Mouse (Mus musculus) liver, postnatal 0 days (tissue): ENCODE data around the gene Hoxa13. TPM values are rescaled to one million over a fixed set of nuclear protein-coding genes. Genes with fewer than 3 reads are reported as not detected.

Experiments
- ATAC-seq: fragments of 200-750 bp; cut with Nextera tagmentation; 2 replicates; pipeline ENCODE4 v1.8.0; 2017; ENCODE audit warnings: mild to moderate bottlenecking, moderate library complexity
- DNase-seq: peaks from one replicate; pipeline ENCODE4 v3.0.0-alpha.2; 2016
- H3K27ac ChIP-seq: fragments of 300-500 bp; sonication (generic); 2 replicates; pipeline ENCODE4 v1.5.1; 2014; ENCODE audit warnings: antibody characterized with exemption, moderate library complexity, mild to moderate bottlenecking, low read depth
- H3K27me3 ChIP-seq: fragments of 300-500 bp; sonication (generic); 2 replicates; pipeline ENCODE4 v1.6.1; 2014; ENCODE audit warnings: low read length, control low read depth, mixed read lengths; ENCODE audit not compliant: insufficient read depth
- H3K36me3 ChIP-seq: fragments of 300-500 bp; sonication (generic); replicated peaks from 2 replicates; pipeline ENCODE4 v1.6.1; 2014; ENCODE audit warnings: mild to moderate bottlenecking, control low read depth, low read length, moderate library complexity, mixed read lengths; ENCODE audit not compliant: insufficient read depth
- H3K4me1 ChIP-seq: fragments of 300-500 bp; sonication (generic); 2 replicates; pipeline ENCODE4 v1.6.1; 2014; ENCODE audit warnings: antibody characterized with exemption, mild to moderate bottlenecking, control low read depth; ENCODE audit not compliant: insufficient read depth
- H3K4me2 ChIP-seq: fragments of 300-500 bp; sonication (generic); 2 replicates; pipeline ENCODE4 v1.6.1; 2014; ENCODE audit warnings: low read depth, mild to moderate bottlenecking, low read length, moderate library complexity, mixed read lengths
- H3K4me3 ChIP-seq: fragments of 300-500 bp; sonication (generic); 2 replicates; pipeline ENCODE4 v1.5.1; 2014; ENCODE audit warnings: low read depth, low read length
- H3K9ac ChIP-seq: fragments of 300-500 bp; sonication (generic); replicated peaks from 2 replicates; pipeline ENCODE4 v1.6.1; 2014; ENCODE audit warnings: mild to moderate bottlenecking, moderate library complexity
- H3K9me3 ChIP-seq: fragments of 300-500 bp; sonication (generic); 2 replicates; pipeline ENCODE4 v1.6.1; 2016; ENCODE audit warnings: mild to moderate bottlenecking, control low read depth, low read length, mixed read lengths
- CTCF ChIP-seq: sonication (generic); IDR thresholded peaks from 2 replicates; pipeline ENCODE4 v1.5.1; 2016; ENCODE audit warnings: antibody characterized with exemption, low read depth
- EP300 ChIP-seq: IDR thresholded peaks from 2 replicates; pipeline ENCODE4 v1.6.1; 2016; ENCODE audit warnings: antibody characterized with exemption, low read depth, mild to moderate bottlenecking
- WGBS: fragments of 180-500 bp; shearing (Covaris S2); extraction: QIAGEN DNeasy Blood & Tissue Kit; methylation state at CpG from one replicate; pipeline ENCODE4 v1.1.7; 2014; ENCODE audit not compliant: insufficient replicate concordance; 5-methylcytosine and 5-hydroxymethylcytosine counted together
- polyA plus RNA-seq: library from polyadenylated mRNA; unstranded; fragments of >200 nt; fragmentation: Nextera tagmentation; extraction: Ambion mirVana; gene quantifications from 2 replicates; pipeline ENCODE4 v1.2.1, GENCODE M21; 2015

Gene Hoxa13
- polyA plus RNA-seq, 1 experiment from 2014 or later, result not detected

DNA sequence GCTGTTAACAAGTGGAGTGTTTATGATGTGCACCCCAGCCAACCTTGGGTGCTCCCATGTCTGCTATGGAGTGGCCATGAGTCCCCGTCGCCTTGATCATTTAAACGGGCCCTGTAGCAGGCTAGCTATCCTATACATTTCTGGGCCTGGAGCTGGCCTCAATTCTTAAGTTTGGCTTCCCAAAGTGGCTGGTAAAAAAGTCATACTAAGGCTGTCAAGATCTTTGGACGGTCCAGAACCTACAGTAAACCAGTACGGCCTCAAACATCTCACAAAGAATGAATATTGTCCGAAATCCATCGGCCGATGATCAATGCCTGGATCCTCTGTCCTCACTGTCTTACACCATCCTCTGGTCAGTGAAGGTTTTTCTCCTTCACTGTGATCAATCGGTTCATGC lies 25.4 kb downstream of the Hoxa13 start:
- DNase-seq, result no peak
- no peak for ATAC-seq
- H3K4me1 ChIP-seq, result peaks cover 2% of the 10 kb centered on the region; the same call in 1 of the 2 replicates
- H3K4me2 ChIP-seq, result no peak overlapping the region
- 44% methylated on average over 9 of the region's 9 CpGs for WGBS
- no peak overlapping the region for H3K9ac ChIP-seq
- no peak overlapping the region for H3K27ac ChIP-seq
- H3K36me3 ChIP-seq, result no peaks in the 10 kb centered on the region
- H3K9me3 ChIP-seq, result no peaks in the 10 kb centered on the region
- H3K27me3 ChIP-seq, result peaks cover 99% of the 10 kb centered on the region
- TF ChIP-seq EP300 (no peak), CTCF (no peak)
- no peak overlapping the region for H3K4me3 ChIP-seq

DNA sequence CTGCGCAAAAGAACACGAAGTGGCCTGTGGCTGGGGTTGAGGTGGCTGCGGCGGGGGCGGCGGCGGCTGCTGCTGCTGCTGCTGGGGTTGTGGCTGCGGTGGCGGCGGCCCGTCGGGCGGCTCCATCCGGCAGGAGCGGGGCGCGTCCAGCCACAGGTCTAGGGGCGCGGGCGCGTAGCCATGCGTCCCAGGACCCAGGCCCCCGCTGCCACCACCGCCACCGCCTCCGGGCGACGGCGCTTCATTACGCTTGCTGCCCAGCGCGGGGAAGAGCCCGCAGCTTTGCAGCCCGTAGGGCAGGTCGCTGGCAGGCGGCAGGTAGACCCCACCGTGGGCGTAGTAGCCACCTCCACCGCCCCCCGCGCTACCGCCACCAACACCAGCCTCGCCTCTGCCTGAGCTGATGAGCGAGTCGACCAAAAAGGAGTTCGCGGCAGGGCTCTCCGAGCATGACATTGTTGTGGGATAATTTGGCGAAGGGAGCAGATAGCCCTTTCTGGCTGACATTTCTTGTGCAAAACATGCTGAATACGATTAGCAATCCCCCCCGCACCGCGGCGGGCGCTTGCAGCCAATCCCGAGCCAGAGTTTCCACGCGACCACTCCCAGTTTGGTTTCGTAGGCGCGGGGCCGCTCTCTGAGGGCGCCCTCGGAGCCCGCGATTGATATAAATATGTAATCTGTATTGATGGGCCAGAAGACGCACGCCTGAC lies 26.1 kb downstream of the Hoxa13 start:
- no peak overlapping the region for H3K4me2 ChIP-seq
- no peak for TF ChIP-seq EP300
- TF ChIP-seq CTCF, result no peak
- no peaks in the 10 kb centered on the region for H3K9me3 ChIP-seq
- peaks cover 99% of the 10 kb centered on the region for H3K27me3 ChIP-seq
- 0 out of 2 replicates have a peak, but pooled peaks cover 2% of the 10 kb centered on the region for H3K4me1 ChIP-seq
- 3% methylated on average over 52 of the region's 68 CpGs for whole genome bisulfite sequencing
- DNase-seq (no peak), ATAC-seq (no peak)
- H3K27ac ChIP-seq, result no peak overlapping the region
- no peaks in the 10 kb centered on the region for H3K36me3 ChIP-seq
- H3K4me3 ChIP-seq, result 0 out of 2 replicates have a peak overlapping the region, but pooled peaks have one; percentile 6
- no peak overlapping the region for H3K9ac ChIP-seq

DNA sequence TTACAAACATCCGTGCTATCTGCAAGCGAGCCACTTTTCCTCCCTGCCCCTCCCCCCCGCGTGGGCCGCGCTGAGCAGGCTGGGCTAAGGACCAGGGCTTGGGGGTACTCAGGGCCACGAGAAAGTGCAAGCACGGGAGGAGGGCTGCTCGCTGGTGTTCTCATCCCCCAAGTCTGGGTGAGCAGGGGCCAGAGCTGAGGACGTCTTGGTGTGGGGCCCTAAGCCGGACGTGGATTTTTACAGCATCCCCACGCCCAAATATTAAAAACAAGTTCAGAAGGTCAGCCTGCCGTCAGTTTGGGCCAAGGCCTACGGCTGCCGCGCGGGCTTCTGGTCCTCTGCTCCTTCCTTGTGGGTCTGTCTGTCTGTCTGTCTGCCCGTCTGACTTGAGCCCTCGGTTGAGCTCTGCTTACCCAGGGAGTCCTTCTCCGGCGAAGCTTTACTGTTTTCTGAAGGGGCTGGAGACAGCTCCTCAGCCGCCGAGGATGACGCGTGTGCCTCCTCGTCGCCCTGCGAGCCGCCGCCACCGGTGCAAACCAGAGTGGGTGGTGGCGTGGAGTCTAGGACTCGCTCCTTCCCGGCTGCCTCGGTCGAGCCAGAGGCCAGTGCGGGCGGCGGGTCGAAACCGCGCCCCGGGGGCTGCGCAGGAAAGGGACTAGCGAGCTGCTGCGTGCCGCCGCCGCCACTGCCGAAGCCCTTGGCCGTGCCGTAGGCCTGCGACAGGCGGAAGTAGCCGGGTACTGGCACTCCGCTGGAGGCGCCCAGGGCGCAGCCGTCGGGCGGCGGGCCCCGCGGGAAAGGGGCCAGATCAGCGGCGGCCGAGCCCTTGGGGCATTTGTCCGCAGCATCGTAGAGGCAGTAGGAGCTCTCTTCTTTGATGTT lies 26.9 kb downstream of the Hoxa13 start:
- Histone ChIP-seq H3K27me3 (peaks cover 99% of the 10 kb centered on the region), H3K4me3 (0 out of 2 replicates have a peak overlapping the region, but pooled peaks have one; percentile 6), H3K9me3 (no peaks in the 10 kb centered on the region), H3K4me2 (no peak overlapping the region), H3K36me3 (no peaks in the 10 kb centered on the region), H3K4me1 (0 out of 2 replicates have a peak, but pooled peaks cover 2% of the 10 kb centered on the region), H3K27ac (no peak overlapping the region), H3K9ac (no peak overlapping the region)
- ATAC-seq, result no peak
- DNase-seq, result no peak
- TF ChIP-seq CTCF (no peak), EP300 (no peak)
- 2% methylated on average over 64 of the region's 70 CpGs for WGBS

DNA sequence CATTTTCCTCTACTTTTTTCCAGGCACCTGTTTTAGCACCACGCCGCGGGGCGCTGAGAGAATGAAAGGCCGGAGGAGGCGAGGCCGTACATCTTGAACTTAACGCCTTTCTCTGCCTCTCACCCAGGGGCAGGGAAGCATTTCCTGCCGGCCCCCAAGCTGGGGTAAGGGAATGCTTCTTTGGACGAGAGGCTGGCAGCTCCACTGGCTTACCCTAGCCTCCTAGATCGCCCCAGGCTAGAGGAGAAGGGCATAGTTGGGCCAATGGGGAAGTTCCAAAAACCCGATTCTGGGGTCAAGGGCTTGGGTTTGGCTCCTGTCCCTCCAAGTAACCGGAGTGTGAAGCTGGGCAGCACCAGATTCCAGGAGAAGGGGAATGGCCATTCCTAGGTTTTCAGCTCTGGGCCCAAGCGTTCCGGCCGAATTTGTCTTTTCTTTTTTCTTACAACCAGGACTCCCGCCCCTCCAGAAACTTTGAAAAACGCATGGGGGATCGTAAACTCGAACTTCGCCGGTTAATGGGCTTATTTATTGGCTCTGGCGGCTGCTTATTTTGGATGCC lies 27.6 kb downstream of the Hoxa13 start:
- Histone ChIP-seq H3K9ac (no peak overlapping the region), H3K27ac (no peak overlapping the region), H3K27me3 (peaks cover 97% of the 10 kb centered on the region), H3K9me3 (no peaks in the 10 kb centered on the region), H3K4me2 (no peak overlapping the region), H3K36me3 (no peaks in the 10 kb centered on the region), H3K4me1 (0 out of 2 replicates have a peak, but pooled peaks cover 2% of the 10 kb centered on the region), H3K4me3 (no peak overlapping the region)
- no peak for TF ChIP-seq CTCF
- no peak for TF ChIP-seq EP300
- 5% methylated on average over 23 of the region's 23 CpGs for WGBS
- ATAC-seq (no peak), DNase-seq (no peak)

DNA sequence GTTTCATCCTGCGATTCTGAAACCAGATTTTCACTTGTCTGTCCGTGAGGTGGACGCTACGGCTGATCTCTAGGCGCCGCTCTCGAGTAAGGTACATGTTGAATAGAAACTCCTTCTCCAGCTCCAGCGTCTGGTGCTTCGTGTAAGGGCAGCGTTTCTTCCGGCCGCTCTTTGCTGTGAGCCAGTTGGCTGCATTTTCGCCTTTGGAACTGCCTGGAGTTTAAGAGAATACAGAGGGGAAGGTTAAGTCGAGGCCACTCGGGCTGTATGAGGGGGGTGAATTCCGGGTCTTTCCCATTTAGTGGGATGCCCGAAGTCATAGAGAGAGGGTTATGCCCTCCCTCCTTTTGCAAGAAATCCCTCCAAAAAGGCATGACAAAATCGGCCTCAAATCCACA lies 28.1 kb downstream of the Hoxa13 start:
- DNase-seq (no peak), ATAC-seq (no peak)
- Histone ChIP-seq H3K9me3 (no peaks in the 10 kb centered on the region), H3K4me1 (0 out of 2 replicates have a peak, but pooled peaks cover 2% of the 10 kb centered on the region), H3K9ac (no peak overlapping the region), H3K27me3 (peaks cover 97% of the 10 kb centered on the region), H3K36me3 (no peaks in the 10 kb centered on the region), H3K27ac (no peak overlapping the region), H3K4me3 (no peak overlapping the region; the same call in 1 of the 2 replicates), H3K4me2 (no peak overlapping the region)
- WGBS, result 1% methylated on average over 18 of the region's 18 CpGs
- TF ChIP-seq CTCF (no peak), EP300 (no peak)
